Mouse (Mus musculus) embryonic fibroblast, embryonic 13.5 days (primary cell): Measurements from ENCODE around the gene Rnase12.

ENCODE experiments used
- CTCF ChIP-seq: IDR thresholded peaks from 2 replicates; pipeline ENCODE4 v1.5.1; 2011; ENCODE audit warnings: mild to moderate bottlenecking, control low read depth, low read length, moderate library complexity, borderline replicate concordance; ENCODE audit not compliant: insufficient read depth
- POLR2A ChIP-seq: IDR thresholded peaks from 2 replicates; pipeline ENCODE4 v1.6.1; 2011; ENCODE audit warnings: low read depth, mild to moderate bottlenecking, control low read depth, low read length, moderate library complexity

DNA sequence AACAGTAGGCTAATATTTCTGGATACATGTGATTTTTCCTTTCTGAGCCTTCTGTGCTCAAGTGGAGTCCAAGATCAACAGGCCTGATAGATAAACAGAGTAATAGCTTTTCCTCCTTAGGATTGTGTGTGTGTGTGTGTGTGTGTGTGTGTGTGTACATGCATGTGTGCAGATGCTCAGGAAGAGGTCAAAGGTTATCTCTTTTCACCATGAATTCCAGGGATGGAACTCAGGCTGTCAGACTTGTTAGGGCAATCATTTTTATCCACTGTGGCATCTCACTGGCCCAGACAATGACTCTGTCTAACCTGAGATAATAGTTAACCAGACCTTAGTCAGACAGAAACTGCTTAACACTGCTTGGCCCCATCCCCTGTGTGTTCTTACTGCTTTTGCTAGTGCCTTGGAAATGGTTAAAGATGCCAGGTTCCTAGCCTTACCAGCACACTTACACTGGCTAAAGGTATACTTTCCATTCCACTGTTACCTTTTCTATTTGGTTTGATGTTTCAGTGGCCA, 49.0 kb upstream of the Rnase12 start:
- no peak for TF ChIP-seq POLR2A
- no peak for TF ChIP-seq CTCF
